Mouse (Mus musculus) megakaryocyte, embryonic 14.5 days (primary cell): ENCODE measurements around the gene Slc31a1.

Experiments
- FLI1 ChIP-seq: IDR thresholded peaks from 2 replicates; pipeline ENCODE4 v1.6.1; 2012; ENCODE audit warnings: low read length, inconsistent platforms, mixed read lengths
- GATA1 ChIP-seq: IDR thresholded peaks from 3 replicates; pipeline ENCODE4 v1.6.1; 2012; ENCODE audit warnings: mixed read lengths, low read length, inconsistent platforms, borderline replicate concordance

- TF ChIP-seq GATA1 (no peak), FLI1 (no peak)
Measured at GRCm38 (mm10) chr4:62395806-62396205, 35.3 kb downstream of the Slc31a1 start.
